Mouse (Mus musculus): ENCODE measurements around the gene Rpl41. TPM values are rescaled to one million over a fixed set of nuclear protein-coding genes. Genes with fewer than 3 reads are reported as not detected.

The Rpl41 gene
- polyA plus RNA-seq, 1 experiment from 2014 or later, result 2,032 TPM

GRCm38 (mm10) chr10:128518833-128519232 is 30.3 kb downstream of the Rpl41 start:
- WGBS, result 64% methylated on average over 7 of the region's 7 CpGs
- H3K27ac ChIP-seq (ENCODE audit: low read length), result no peak overlapping the region
- H3K27me3 ChIP-seq (replicated peaks; ENCODE audit: control insufficient read depth, insufficient read depth, low read length), result peaks cover 10% of the 10 kb centered on the region; the same call in 1 of the 2 replicates

DNA sequence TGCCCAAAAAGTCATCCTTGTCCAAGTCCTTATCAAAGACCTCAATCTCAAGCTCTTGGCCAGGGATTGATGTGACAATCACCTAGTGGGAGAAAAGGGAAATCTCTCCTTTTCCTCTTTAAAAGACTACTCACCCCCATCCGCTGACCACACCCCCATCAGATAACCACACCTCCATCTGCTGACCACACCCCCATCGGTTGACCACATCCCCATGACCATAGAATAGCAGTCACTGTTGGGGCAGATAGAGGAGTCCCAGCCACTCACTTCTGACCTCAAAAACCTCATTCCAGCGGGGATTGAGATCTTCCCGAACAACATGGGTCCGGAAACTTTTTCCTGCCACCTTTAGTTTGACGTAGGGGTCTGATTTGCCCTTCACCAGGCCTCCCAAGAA is 32.4 kb downstream of the Rpl41 start:
- Histone ChIP-seq H3K27ac (ENCODE audit: low read length) (no peak overlapping the region), H3K4me2 (ENCODE audit: low read length) (no peak overlapping the region), H3K9me3 (ENCODE audit: control insufficient read depth, low read length) (no peaks in the 10 kb centered on the region), H3K27me3 (replicated peaks; ENCODE audit: control insufficient read depth, insufficient read depth, low read length) (peaks cover 10% of the 10 kb centered on the region; the same call in 1 of the 2 replicates), H3K4me3 (replicated peaks; ENCODE audit: low read length) (no peak overlapping the region), H3K4me1 (replicated peaks; ENCODE audit: control insufficient read depth, insufficient read depth, low read length) (no peaks in the 10 kb centered on the region), H3K9ac (replicated peaks; ENCODE audit: low read depth, low read length) (no peak overlapping the region), H3K36me3 (ENCODE audit: control insufficient read depth, insufficient read depth) (no peaks in the 10 kb centered on the region)
- no peak for ATAC-seq
- 23% methylated on average over 6 of the region's 6 CpGs for WGBS

More at GRCm38 (mm10) chr10:128518833-128519232, 30.3 kb downstream of the Rpl41 start:
- Histone ChIP-seq H3K36me3 (ENCODE audit: control insufficient read depth, insufficient read depth) (no peaks in the 10 kb centered on the region), H3K4me3 (replicated peaks; ENCODE audit: low read length) (no peak overlapping the region), H3K4me1 (replicated peaks; ENCODE audit: control insufficient read depth, insufficient read depth, low read length) (no peaks in the 10 kb centered on the region), H3K9ac (replicated peaks; ENCODE audit: low read depth, low read length) (no peak overlapping the region), H3K9me3 (ENCODE audit: control insufficient read depth, low read length) (no peaks in the 10 kb centered on the region), H3K4me2 (ENCODE audit: low read length) (no peak overlapping the region)
- ATAC-seq, result no peak

- no peak overlapping the region for H3K4me3 ChIP-seq (replicated peaks; ENCODE audit: low read length)
- no peak for ATAC-seq
- H3K36me3 ChIP-seq (ENCODE audit: control insufficient read depth, insufficient read depth), result no peaks in the 10 kb centered on the region
- 11% methylated on average over 20 of the region's 20 CpGs for WGBS
- H3K27ac ChIP-seq (ENCODE audit: low read length), result no peak overlapping the region
- H3K9me3 ChIP-seq (ENCODE audit: control insufficient read depth, low read length), result no peaks in the 10 kb centered on the region
- peaks cover 10% of the 10 kb centered on the region; the same call in 1 of the 2 replicates for H3K27me3 ChIP-seq (replicated peaks; ENCODE audit: control insufficient read depth, insufficient read depth, low read length)
- H3K4me1 ChIP-seq (replicated peaks; ENCODE audit: control insufficient read depth, insufficient read depth, low read length), result no peaks in the 10 kb centered on the region
- H3K4me2 ChIP-seq (ENCODE audit: low read length), result no peak overlapping the region
- no peak overlapping the region for H3K9ac ChIP-seq (replicated peaks; ENCODE audit: low read depth, low read length)
Measured at GRCm38 (mm10) chr10:128516029-128516428, 33.1 kb downstream of the Rpl41 start.

DNA sequence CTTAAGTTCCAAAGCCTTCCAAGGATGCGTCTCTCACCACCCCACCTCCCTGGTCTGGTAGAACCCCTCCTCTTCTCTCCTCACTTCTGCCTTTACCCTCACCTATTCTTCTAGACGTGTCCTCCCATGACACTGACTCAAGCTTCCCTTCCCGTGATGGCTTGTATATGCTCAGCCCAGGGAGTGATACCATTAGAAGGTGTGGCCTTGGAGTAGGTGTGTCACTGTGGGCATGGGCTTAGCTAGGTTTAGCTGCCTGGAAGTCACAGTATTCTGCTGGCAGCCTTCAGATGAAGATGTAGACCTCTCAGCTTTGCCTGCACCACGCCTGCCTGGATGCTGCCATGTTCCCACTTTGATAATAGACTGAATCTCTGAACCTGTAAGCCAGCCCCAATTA is 34.1 kb downstream of the Rpl41 start:
- H3K4me2 ChIP-seq (ENCODE audit: low read length), result no peak overlapping the region
- H3K9me3 ChIP-seq (ENCODE audit: control insufficient read depth, low read length), result no peaks in the 10 kb centered on the region
- H3K9ac ChIP-seq (replicated peaks; ENCODE audit: low read depth, low read length), result no peak overlapping the region
- no peaks in the 10 kb centered on the region for H3K4me1 ChIP-seq (replicated peaks; ENCODE audit: control insufficient read depth, insufficient read depth, low read length)
- ATAC-seq, result no peak
- no peak overlapping the region for H3K27ac ChIP-seq (ENCODE audit: low read length)
- peaks cover 10% of the 10 kb centered on the region; the same call in 1 of the 2 replicates for H3K27me3 ChIP-seq (replicated peaks; ENCODE audit: control insufficient read depth, insufficient read depth, low read length)
- WGBS, result 79% methylated on average over 4 of the region's 4 CpGs
- no peaks in the 10 kb centered on the region for H3K36me3 ChIP-seq (ENCODE audit: control insufficient read depth, insufficient read depth)
- H3K4me3 ChIP-seq (replicated peaks; ENCODE audit: low read length), result no peak overlapping the region

DNA sequence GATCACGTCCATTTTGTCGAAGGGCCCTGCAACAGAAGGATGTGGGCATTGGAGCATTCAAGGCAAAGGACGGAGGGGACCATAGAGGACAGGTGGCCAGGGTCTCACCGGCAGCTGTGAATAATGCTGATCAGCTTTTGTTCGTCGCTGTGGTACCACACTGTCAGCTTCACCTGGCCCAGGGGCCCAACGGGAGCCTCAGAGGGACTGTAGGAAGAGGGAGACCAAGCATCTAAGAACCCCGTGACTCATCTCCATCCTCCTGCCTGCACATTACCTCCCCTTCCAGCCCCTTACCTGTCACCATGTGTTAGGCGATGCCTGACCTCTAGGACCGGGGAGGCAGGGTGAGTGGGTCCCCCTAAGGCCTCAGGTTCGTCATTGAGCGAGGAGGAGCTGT is 37.3 kb downstream of the Rpl41 start:
- H3K4me3 ChIP-seq (replicated peaks; ENCODE audit: low read length), result no peak overlapping the region
- ATAC-seq, result no peak
- 79% methylated on average over 12 of the region's 12 CpGs for WGBS
- H3K9me3 ChIP-seq (ENCODE audit: control insufficient read depth, low read length), result no peaks in the 10 kb centered on the region
- peaks cover 7% of the 10 kb centered on the region; the same call in 1 of the 2 replicates for H3K27me3 ChIP-seq (replicated peaks; ENCODE audit: control insufficient read depth, insufficient read depth, low read length)
- no peaks in the 10 kb centered on the region for H3K4me1 ChIP-seq (replicated peaks; ENCODE audit: control insufficient read depth, insufficient read depth, low read length)
- H3K27ac ChIP-seq (ENCODE audit: low read length), result no peak overlapping the region
- no peak overlapping the region for H3K4me2 ChIP-seq (ENCODE audit: low read length)
- H3K9ac ChIP-seq (replicated peaks; ENCODE audit: low read depth, low read length), result no peak overlapping the region
- H3K36me3 ChIP-seq (ENCODE audit: control insufficient read depth, insufficient read depth), result no peaks in the 10 kb centered on the region

DNA sequence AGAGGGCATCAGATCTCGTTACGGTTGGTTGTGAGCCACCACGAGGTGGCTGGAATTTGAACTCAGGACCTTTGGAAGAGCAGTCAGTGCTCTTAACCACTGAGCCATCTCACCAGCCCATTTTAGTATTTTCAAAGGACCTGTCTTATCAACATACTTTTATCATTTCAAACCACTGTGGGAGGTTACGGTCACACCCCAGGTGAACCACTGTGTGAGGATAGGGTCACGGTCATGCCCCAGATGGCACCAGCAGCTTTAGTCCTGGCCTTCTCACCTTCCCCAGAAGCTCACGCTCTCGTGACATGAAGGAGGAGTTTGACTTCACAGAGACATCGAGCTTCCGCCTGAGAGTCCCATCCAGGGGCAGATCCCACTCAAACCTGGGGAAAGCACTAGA is 37.9 kb downstream of the Rpl41 start:
- H3K9me3 ChIP-seq (ENCODE audit: control insufficient read depth, low read length), result no peaks in the 10 kb centered on the region
- ATAC-seq, result no peak
- WGBS, result 92% methylated on average over 9 of the region's 9 CpGs
- H3K4me1 ChIP-seq (replicated peaks; ENCODE audit: control insufficient read depth, insufficient read depth, low read length), result no peaks in the 10 kb centered on the region
- no peak overlapping the region for H3K27ac ChIP-seq (ENCODE audit: low read length)
- H3K27me3 ChIP-seq (replicated peaks; ENCODE audit: control insufficient read depth, insufficient read depth, low read length), result peaks cover 1% of the 10 kb centered on the region; the same call in 1 of the 2 replicates
- no peak overlapping the region for H3K4me3 ChIP-seq (replicated peaks; ENCODE audit: low read length)
- no peaks in the 10 kb centered on the region for H3K36me3 ChIP-seq (ENCODE audit: control insufficient read depth, insufficient read depth)
- H3K9ac ChIP-seq (replicated peaks; ENCODE audit: low read depth, low read length), result no peak overlapping the region
- H3K4me2 ChIP-seq (ENCODE audit: low read length), result no peak overlapping the region

GRCm38 (mm10) chr10:128510301-128510700 is 38.8 kb downstream of the Rpl41 start:
- Histone ChIP-seq H3K9ac (replicated peaks; ENCODE audit: low read depth, low read length) (no peak overlapping the region), H3K27ac (ENCODE audit: low read length) (no peak overlapping the region), H3K27me3 (replicated peaks; ENCODE audit: control insufficient read depth, insufficient read depth, low read length) (no peaks in the 10 kb centered on the region), H3K9me3 (ENCODE audit: control insufficient read depth, low read length) (no peaks in the 10 kb centered on the region), H3K4me1 (replicated peaks; ENCODE audit: control insufficient read depth, insufficient read depth, low read length) (no peaks in the 10 kb centered on the region), H3K36me3 (ENCODE audit: control insufficient read depth, insufficient read depth) (no peaks in the 10 kb centered on the region), H3K4me3 (replicated peaks; ENCODE audit: low read length) (no peak overlapping the region), H3K4me2 (ENCODE audit: low read length) (no peak overlapping the region)
- 89% methylated on average over 11 of the region's 11 CpGs for whole genome bisulfite sequencing
- ATAC-seq, result no peak

GRCm38 (mm10) chr10:128509831-128510230 is 39.3 kb downstream of the Rpl41 start:
- H3K27ac ChIP-seq (ENCODE audit: low read length), result no peak overlapping the region
- 90% methylated on average over 4 of the region's 4 CpGs for WGBS
- ATAC-seq, result no peak

DNA sequence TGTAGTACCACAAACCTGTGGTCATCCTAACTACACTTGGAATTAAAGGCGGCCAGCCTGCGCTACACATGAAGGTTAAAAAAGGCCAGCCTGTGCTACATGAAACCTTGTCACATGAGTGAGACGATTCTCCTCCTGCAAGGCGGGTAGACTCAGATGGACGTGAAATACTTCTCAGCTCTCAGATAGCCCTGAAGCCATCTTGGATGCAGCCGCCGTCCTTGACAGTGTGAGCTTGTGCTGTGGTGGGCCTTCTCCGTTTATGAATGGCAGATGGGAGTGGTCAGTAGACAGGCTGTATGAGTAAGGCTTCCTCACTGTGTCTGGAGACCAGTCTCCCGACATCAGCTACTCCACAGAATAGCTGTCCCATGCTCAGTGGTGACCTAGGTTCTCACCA is 39.9 kb downstream of the Rpl41 start:
- ATAC-seq, result no peak

More at GRCm38 (mm10) chr10:128509831-128510230, 39.3 kb downstream of the Rpl41 start:
- H3K9me3 ChIP-seq (ENCODE audit: control insufficient read depth, low read length), result no peaks in the 10 kb centered on the region
- no peak overlapping the region for H3K4me2 ChIP-seq (ENCODE audit: low read length)
- H3K4me3 ChIP-seq (replicated peaks; ENCODE audit: low read length), result no peak overlapping the region
- no peak overlapping the region for H3K9ac ChIP-seq (replicated peaks; ENCODE audit: low read depth, low read length)
- H3K27me3 ChIP-seq (replicated peaks; ENCODE audit: control insufficient read depth, insufficient read depth, low read length), result no peaks in the 10 kb centered on the region
- no peaks in the 10 kb centered on the region for H3K4me1 ChIP-seq (replicated peaks; ENCODE audit: control insufficient read depth, insufficient read depth, low read length)
- no peaks in the 10 kb centered on the region for H3K36me3 ChIP-seq (ENCODE audit: control insufficient read depth, insufficient read depth)

GRCm38 (mm10) chr10:128508260-128508659 is 40.8 kb downstream of the Rpl41 start:
- H3K4me2 ChIP-seq (ENCODE audit: low read length), result no peak overlapping the region
- H3K4me3 ChIP-seq (replicated peaks; ENCODE audit: low read length), result no peak overlapping the region
- no peaks in the 10 kb centered on the region for H3K4me1 ChIP-seq (replicated peaks; ENCODE audit: control insufficient read depth, insufficient read depth, low read length)
- WGBS, result 80% methylated on average over 9 of the region's 9 CpGs
- H3K9me3 ChIP-seq (ENCODE audit: control insufficient read depth, low read length), result no peaks in the 10 kb centered on the region
- H3K36me3 ChIP-seq (ENCODE audit: control insufficient read depth, insufficient read depth), result no peaks in the 10 kb centered on the region
- ATAC-seq, result no peak
- H3K27me3 ChIP-seq (replicated peaks; ENCODE audit: control insufficient read depth, insufficient read depth, low read length), result no peaks in the 10 kb centered on the region
- H3K27ac ChIP-seq (ENCODE audit: low read length), result no peak overlapping the region
- H3K9ac ChIP-seq (replicated peaks; ENCODE audit: low read depth, low read length), result no peak overlapping the region

More for the DNA sequence above, 39.9 kb downstream of the Rpl41 start:
- H3K36me3 ChIP-seq (ENCODE audit: control insufficient read depth, insufficient read depth), result no peaks in the 10 kb centered on the region
- H3K27me3 ChIP-seq (replicated peaks; ENCODE audit: control insufficient read depth, insufficient read depth, low read length), result no peaks in the 10 kb centered on the region
- no peak overlapping the region for H3K4me2 ChIP-seq (ENCODE audit: low read length)
- no peaks in the 10 kb centered on the region for H3K9me3 ChIP-seq (ENCODE audit: control insufficient read depth, low read length)
- H3K27ac ChIP-seq (ENCODE audit: low read length), result no peak overlapping the region
- H3K4me1 ChIP-seq (replicated peaks; ENCODE audit: control insufficient read depth, insufficient read depth, low read length), result no peaks in the 10 kb centered on the region
- H3K4me3 ChIP-seq (replicated peaks; ENCODE audit: low read length), result no peak overlapping the region
- 91% methylated on average over 9 of the region's 9 CpGs for WGBS
- H3K9ac ChIP-seq (replicated peaks; ENCODE audit: low read depth, low read length), result no peak overlapping the region

Measured in forebrain, embryonic 16.5 days (tissue).